Mouse (Mus musculus) testis, adult 2 months (tissue): ENCODE measurements at regions not wholly inside any gene's neighbourhood (a gene's known extent, or its start where the extent isn't known, plus 50 kb on each side); places are given as distances from the start of the nearest gene placed in this dataset.

Source experiments
- CTCF ChIP-seq: fragments of 200-500 bp; IDR thresholded peaks from 2 replicates; pipeline ENCODE4 v1.5.1; 2012; ENCODE audit warnings: low read depth, mild to moderate bottlenecking, inconsistent platforms, low read length, moderate library complexity; ENCODE audit not compliant: control insufficient read depth, insufficient read depth, insufficient replicate concordance
- POLR2A ChIP-seq: fragments of 200-500 bp; IDR thresholded peaks from 2 replicates; pipeline ENCODE4 v1.6.1; 2012; ENCODE audit warnings: low read depth, mild to moderate bottlenecking, inconsistent platforms, low read length, moderate library complexity; ENCODE audit not compliant: control insufficient read depth

DNA sequence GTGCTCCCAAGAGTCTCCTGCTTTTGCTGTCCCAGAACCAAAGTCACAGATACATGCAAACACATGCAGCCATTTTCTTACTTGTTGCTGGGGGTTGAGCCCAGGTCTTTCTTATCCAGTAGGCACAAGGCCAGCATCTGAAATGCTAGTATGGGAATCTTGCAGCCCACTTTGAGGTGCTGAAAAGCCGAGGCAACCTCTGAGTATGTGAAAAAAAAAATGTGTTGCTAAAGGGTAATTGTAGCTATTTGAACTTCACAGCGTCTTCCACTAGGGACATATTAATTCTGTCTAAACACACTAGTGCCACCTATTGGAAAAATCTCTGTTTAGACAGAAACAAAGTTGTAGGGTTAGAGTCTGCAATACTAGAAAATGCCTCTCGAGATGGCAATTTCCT, 150.1 kb upstream of the Kbtbd8 start:
- TF ChIP-seq POLR2A = no peak
- no peak for TF ChIP-seq CTCF
